Mouse (Mus musculus): Measurements from ENCODE around the gene Lsamp. TPM values are rescaled to one million over a fixed set of nuclear protein-coding genes. Genes with fewer than 3 reads are reported as not detected.

Lsamp gene
- polyA plus RNA-seq, 1 experiment from 2014 or later: 2.1 TPM

- H3K4me3 ChIP-seq: no peak overlapping the region
- H3K36me3 ChIP-seq: no peaks in the 10 kb centered on the region
- 86% methylated on average over 3 of the region's 3 CpGs for WGBS
- no peak overlapping the region for H3K27ac ChIP-seq
- H3K4me1 ChIP-seq: no peaks in the 10 kb centered on the region
- no peaks in the 10 kb centered on the region for H3K27me3 ChIP-seq (ENCODE audit: low read depth, poor library complexity, severe bottlenecking)
- H3K9me3 ChIP-seq (replicated peaks): no peaks in the 10 kb centered on the region
- no peak for DNase-seq (ENCODE audit: low spot score)
These were observed 1118.6 kb downstream of the Lsamp start for GRCm38 (mm10) chr16:41102805-41103204.

DNA sequence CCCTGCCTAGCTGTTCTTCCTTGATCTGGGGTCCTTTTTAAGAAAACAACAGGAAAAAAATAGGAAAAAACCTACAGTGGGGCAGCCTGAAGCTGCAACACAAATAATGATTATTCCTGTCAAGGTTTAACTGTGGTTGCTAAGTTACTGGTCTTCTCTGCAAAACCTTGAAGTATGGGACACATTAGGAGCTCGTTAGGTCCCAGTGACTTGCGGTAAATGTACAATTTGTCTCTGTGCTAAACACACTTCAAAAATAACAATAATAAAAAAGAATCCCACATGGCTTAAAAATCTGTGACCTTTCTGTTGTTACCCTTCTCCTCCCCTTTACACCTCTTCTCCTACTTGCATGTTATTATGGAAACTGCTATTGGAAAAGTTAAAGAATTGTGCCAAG lies 1140.2 kb downstream of the Lsamp start:
- 48% methylated on average over 2 of the region's 2 CpGs for WGBS
- Histone ChIP-seq H3K4me3 (no peak overlapping the region), H3K27me3 (ENCODE audit: low read depth, poor library complexity, severe bottlenecking) (no peaks in the 10 kb centered on the region), H3K36me3 (no peaks in the 10 kb centered on the region), H3K9me3 (replicated peaks) (no peaks in the 10 kb centered on the region), H3K4me1 (peaks cover 6% of the 10 kb centered on the region; the same call in 1 of the 2 replicates), H3K27ac (no peak overlapping the region)
- no peak for DNase-seq (ENCODE audit: low spot score)

DNA sequence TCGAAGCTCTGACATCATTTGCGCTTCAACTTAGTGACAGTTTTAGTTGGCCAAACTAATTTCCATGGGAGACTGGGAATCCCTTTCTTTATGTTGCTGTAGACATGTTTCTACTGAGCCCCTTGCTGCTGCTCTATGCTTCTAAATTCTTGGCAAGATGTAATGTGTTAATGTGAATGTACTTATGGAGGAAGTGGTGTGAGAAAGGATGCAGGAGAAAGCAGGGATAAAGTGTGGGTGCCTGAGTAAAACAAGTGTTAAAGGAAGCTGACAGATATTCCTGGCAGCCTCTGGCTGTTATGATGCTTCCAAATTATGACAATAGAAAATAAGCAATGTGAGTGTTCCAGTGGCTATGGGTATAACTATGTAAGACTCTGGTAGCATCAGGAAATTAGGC lies 1140.9 kb downstream of the Lsamp start:
- no peak overlapping the region for H3K27ac ChIP-seq
- no peaks in the 10 kb centered on the region for H3K36me3 ChIP-seq
- H3K4me1 ChIP-seq: peaks cover 6% of the 10 kb centered on the region; the same call in 1 of the 2 replicates
- H3K27me3 ChIP-seq (ENCODE audit: low read depth, poor library complexity, severe bottlenecking): no peaks in the 10 kb centered on the region
- H3K9me3 ChIP-seq (replicated peaks): no peaks in the 10 kb centered on the region
- 95% methylated on average over 2 of the region's 2 CpGs for WGBS
- DNase-seq (ENCODE audit: low spot score): no peak
- H3K4me3 ChIP-seq: no peak overlapping the region

DNA sequence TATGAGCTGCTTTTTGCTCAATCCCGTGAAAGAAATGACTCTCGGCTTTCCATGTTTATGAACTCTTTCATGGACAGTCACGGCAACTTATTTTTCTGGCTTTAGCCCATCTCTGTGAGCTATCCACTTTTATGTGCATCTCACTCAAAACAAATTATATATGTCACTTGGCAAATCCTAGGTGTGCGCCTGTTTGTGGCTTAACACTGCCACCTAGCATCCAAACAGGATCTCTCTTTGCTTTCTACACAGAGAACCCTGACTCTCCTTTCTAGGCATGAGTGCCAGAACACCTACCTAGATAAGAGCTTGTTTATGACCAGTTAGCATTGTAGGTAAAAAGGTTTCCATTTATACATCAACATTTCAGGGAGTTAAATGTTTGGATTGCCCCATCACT lies 1146.9 kb downstream of the Lsamp start:
- Histone ChIP-seq H3K9me3 (replicated peaks) (no peaks in the 10 kb centered on the region), H3K4me3 (no peak overlapping the region), H3K27ac (no peak overlapping the region), H3K4me1 (no peaks in the 10 kb centered on the region), H3K27me3 (ENCODE audit: low read depth, poor library complexity, severe bottlenecking) (no peaks in the 10 kb centered on the region), H3K36me3 (no peaks in the 10 kb centered on the region)
- WGBS: 79% methylated on average over 4 of the region's 4 CpGs
- no peak for DNase-seq (ENCODE audit: low spot score)

GRCm38 (mm10) chr16:41172839-41173238 lies 1188.7 kb downstream of the Lsamp start:
- Histone ChIP-seq H3K9me3 (replicated peaks) (no peaks in the 10 kb centered on the region), H3K36me3 (no peaks in the 10 kb centered on the region), H3K4me3 (no peak overlapping the region), H3K27me3 (ENCODE audit: low read depth, poor library complexity, severe bottlenecking) (no peaks in the 10 kb centered on the region), H3K4me1 (no peaks in the 10 kb centered on the region), H3K27ac (no peak overlapping the region)
- 82% methylated on average over 1 of the region's 1 CpGs for WGBS
- DNase-seq (ENCODE audit: low spot score): no peak

GRCm38 (mm10) chr16:41179557-41179956 lies 1195.4 kb downstream of the Lsamp start:
- 47% methylated on average over 3 of the region's 3 CpGs for WGBS
- H3K9me3 ChIP-seq (replicated peaks): no peaks in the 10 kb centered on the region
- no peaks in the 10 kb centered on the region for H3K36me3 ChIP-seq
- no peak for DNase-seq (ENCODE audit: low spot score)
- no peak overlapping the region for H3K4me3 ChIP-seq
- no peak overlapping the region for H3K27ac ChIP-seq
- H3K27me3 ChIP-seq (ENCODE audit: low read depth, poor library complexity, severe bottlenecking): no peaks in the 10 kb centered on the region
- H3K4me1 ChIP-seq: no peaks in the 10 kb centered on the region

DNA sequence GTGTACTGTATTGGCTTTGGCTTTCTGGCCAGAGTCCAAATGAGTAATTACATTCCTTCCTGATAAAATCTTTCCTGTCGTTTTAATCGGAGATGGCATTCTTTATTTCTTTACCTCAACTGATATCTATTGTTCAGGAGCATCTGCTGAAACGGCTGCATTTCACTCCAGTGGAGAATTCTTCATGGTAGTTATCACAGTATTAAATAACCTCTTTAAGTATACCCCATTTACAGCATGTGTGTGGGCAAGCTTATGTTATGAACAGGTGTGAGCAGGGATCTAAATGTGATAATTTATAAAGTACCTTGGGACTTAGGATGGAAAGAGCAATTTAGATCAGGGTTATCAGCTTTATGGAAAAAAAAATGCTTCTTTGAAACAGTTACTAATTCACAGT lies 1196.7 kb downstream of the Lsamp start:
- DNase-seq (ENCODE audit: low spot score): no peak
- Histone ChIP-seq H3K36me3 (no peaks in the 10 kb centered on the region), H3K4me3 (no peak overlapping the region), H3K4me1 (no peaks in the 10 kb centered on the region), H3K9me3 (replicated peaks) (no peaks in the 10 kb centered on the region), H3K27ac (no peak overlapping the region), H3K27me3 (ENCODE audit: low read depth, poor library complexity, severe bottlenecking) (no peaks in the 10 kb centered on the region)
- 83% methylated on average over 3 of the region's 3 CpGs for WGBS

DNA sequence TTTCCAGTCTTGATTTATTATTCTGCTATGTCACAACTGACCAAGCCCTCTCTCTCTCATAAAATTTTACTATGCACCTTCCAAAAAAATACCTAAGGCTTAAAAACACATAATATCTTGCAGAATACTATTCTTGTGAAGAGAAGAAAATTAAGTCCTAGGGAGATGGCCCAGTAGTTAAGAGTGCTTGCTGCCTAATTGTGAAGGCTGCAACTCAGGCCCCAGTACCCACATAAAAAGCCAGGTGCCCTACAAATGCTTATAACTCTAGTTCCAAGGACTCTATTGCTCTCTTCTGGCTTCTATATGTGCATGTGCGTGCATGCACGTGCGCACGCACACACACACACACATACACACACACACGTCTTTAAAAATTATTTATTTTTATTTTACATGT lies 1225.9 kb downstream of the Lsamp start:
- Histone ChIP-seq H3K36me3 (no peaks in the 10 kb centered on the region), H3K9me3 (replicated peaks) (no peaks in the 10 kb centered on the region), H3K27ac (no peak overlapping the region), H3K4me3 (no peak overlapping the region), H3K27me3 (ENCODE audit: low read depth, poor library complexity, severe bottlenecking) (no peaks in the 10 kb centered on the region), H3K4me1 (peaks cover 4% of the 10 kb centered on the region; the same call in 1 of the 2 replicates)
- no peak for DNase-seq (ENCODE audit: low spot score)
- 97% methylated on average over 5 of the region's 5 CpGs for WGBS

DNA sequence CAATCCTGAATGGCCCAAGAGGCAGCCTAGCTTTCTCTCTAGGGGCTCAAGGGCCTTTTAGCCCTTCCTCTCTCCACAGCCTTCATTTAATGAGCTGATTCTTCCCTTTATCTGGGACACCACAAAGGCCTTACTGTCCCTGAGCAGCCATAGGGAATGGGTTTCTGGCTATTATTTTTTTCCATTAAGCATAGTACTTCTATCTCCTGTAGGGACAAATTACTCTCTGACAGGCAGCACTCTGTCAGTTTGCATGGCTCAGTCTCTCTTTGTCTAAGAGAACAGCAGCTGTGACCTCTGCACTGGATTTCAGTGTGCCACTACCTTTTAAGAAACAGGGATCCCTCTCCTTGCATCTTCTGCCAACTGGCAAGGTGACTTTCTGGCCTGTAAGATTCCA lies 1251.7 kb downstream of the Lsamp start:
- H3K27me3 ChIP-seq (ENCODE audit: low read depth, poor library complexity, severe bottlenecking): no peaks in the 10 kb centered on the region
- H3K27ac ChIP-seq: no peak overlapping the region
- DNase-seq (ENCODE audit: low spot score): no peak
- H3K36me3 ChIP-seq: no peaks in the 10 kb centered on the region
- no peak overlapping the region for H3K4me3 ChIP-seq
- H3K9me3 ChIP-seq (replicated peaks): no peaks in the 10 kb centered on the region
- H3K4me1 ChIP-seq: no peaks in the 10 kb centered on the region

GRCm38 (mm10) chr16:41242841-41243240 lies 1258.7 kb downstream of the Lsamp start:
- Histone ChIP-seq H3K4me3 (no peak overlapping the region), H3K27me3 (ENCODE audit: low read depth, poor library complexity, severe bottlenecking) (no peaks in the 10 kb centered on the region), H3K9me3 (replicated peaks) (no peaks in the 10 kb centered on the region), H3K36me3 (no peaks in the 10 kb centered on the region), H3K4me1 (no peaks in the 10 kb centered on the region), H3K27ac (no peak overlapping the region)
- WGBS: 80% methylated on average over 4 of the region's 4 CpGs
- DNase-seq (ENCODE audit: low spot score): no peak

- H3K36me3 ChIP-seq: no peaks in the 10 kb centered on the region
- no peaks in the 10 kb centered on the region for H3K4me1 ChIP-seq
- H3K27ac ChIP-seq: no peak overlapping the region
- 15% methylated on average over 2 of the region's 2 CpGs for WGBS
- no peak overlapping the region for H3K4me3 ChIP-seq
- peak; percentile 39 for DNase-seq (ENCODE audit: low spot score)
- H3K9me3 ChIP-seq (replicated peaks): no peaks in the 10 kb centered on the region
- H3K27me3 ChIP-seq (ENCODE audit: low read depth, poor library complexity, severe bottlenecking): no peaks in the 10 kb centered on the region
These were observed 1260.5 kb downstream of the Lsamp start for GRCm38 (mm10) chr16:41244711-41245110.

GRCm38 (mm10) chr16:41258145-41259035 lies 1274.2 kb downstream of the Lsamp start:
- H3K9me3 ChIP-seq (replicated peaks): no peaks in the 10 kb centered on the region
- WGBS: 57% methylated on average over 12 of the region's 12 CpGs
- peak; percentile 58 for DNase-seq (ENCODE audit: low spot score)

GRCm38 (mm10) chr16:41275999-41276671 lies 1292.0 kb downstream of the Lsamp start:
- no peak overlapping the region for H3K27ac ChIP-seq
- H3K4me3 ChIP-seq: no peak overlapping the region
- H3K36me3 ChIP-seq: no peaks in the 10 kb centered on the region
- H3K27me3 ChIP-seq (ENCODE audit: low read depth, poor library complexity, severe bottlenecking): no peaks in the 10 kb centered on the region
- no peaks in the 10 kb centered on the region for H3K4me1 ChIP-seq
- WGBS: 91% methylated on average over 2 of the region's 2 CpGs
- H3K9me3 ChIP-seq (replicated peaks): no peaks in the 10 kb centered on the region
- DNase-seq (ENCODE audit: low spot score): no peak

More at GRCm38 (mm10) chr16:41258145-41259035, 1274.2 kb downstream of the Lsamp start:
- no peaks in the 10 kb centered on the region for H3K27me3 ChIP-seq (ENCODE audit: low read depth, poor library complexity, severe bottlenecking)
- no peaks in the 10 kb centered on the region for H3K4me1 ChIP-seq
- no peaks in the 10 kb centered on the region for H3K36me3 ChIP-seq
- H3K27ac ChIP-seq: no peak overlapping the region
- no peak overlapping the region for H3K4me3 ChIP-seq
